Mouse (Mus musculus) CH12.LX (cell line): ENCODE results near the gene Il1rap. TPM values are rescaled to one million over a fixed set of nuclear protein-coding genes. Genes with fewer than 3 reads are reported as not detected.

Source experiments
- DNase-seq: peaks from one replicate; pipeline ENCODE4 v3.0.0-alpha.2; 2013; ENCODE audit errors: extremely low read depth
- H3K27ac ChIP-seq: 2 replicates; pipeline ENCODE4 v1.5.1; 2012; ENCODE audit warnings: low read depth, mild to moderate bottlenecking, control low read depth, moderate library complexity; ENCODE audit not compliant: insufficient read depth
- H3K27me3 ChIP-seq: replicated peaks from 2 replicates; pipeline ENCODE3; 2012; ENCODE audit warnings: inconsistent platforms
- H3K36me3 ChIP-seq, 2 experiments: replicated peaks in 1 of 2; 2 replicates each; pipeline versions ENCODE3 to v1.6.1; 2012; ENCODE audit warnings: inconsistent platforms in 1 of 2, low read length in 1 of 2, mild to moderate bottlenecking in 1 of 2, mixed read lengths in 1 of 2, moderate library complexity in 1 of 2; ENCODE audit not compliant: control insufficient read depth in 1 of 2, insufficient read depth in 1 of 2
- H3K4me1 ChIP-seq, 2 experiments: 2 replicates each; pipeline ENCODE4 v1.6.1; 2012; ENCODE audit warnings: inconsistent platforms in 1 of 2, moderate library complexity in 1 of 2; ENCODE audit not compliant: insufficient read depth in 2 of 2, control insufficient read depth in 1 of 2
- H3K4me2 ChIP-seq: 2 replicates; pipeline ENCODE4 v1.6.1; 2012; ENCODE audit warnings: low read depth, mild to moderate bottlenecking, control low read depth; ENCODE audit not compliant: poor library complexity, insufficient read depth, severe bottlenecking
- H3K4me3 ChIP-seq, 3 experiments: fragments of 150-350 bp in 1 of 3; sonication (generic) in 1 of 3; replicated peaks in 1 of 3; 2 replicates each; pipeline versions ENCODE3 to v1.5.1; 2011 to 2012; ENCODE audit warnings: low read depth in 2 of 3, low read length in 2 of 3, mild to moderate bottlenecking in 2 of 3, moderate library complexity in 2 of 3, control low read depth in 1 of 3, improper control_type of control experiment in 1 of 3, inconsistent platforms in 1 of 3, mixed read lengths in 1 of 3; ENCODE audit not compliant: poor library complexity in 1 of 3
- H3K79me2 ChIP-seq: replicated peaks from 2 replicates; pipeline ENCODE4 v1.6.1; 2012; ENCODE audit warnings: mild to moderate bottlenecking, moderate library complexity; ENCODE audit not compliant: control insufficient read depth, poor library complexity, insufficient read depth, severe bottlenecking; ENCODE audit errors: extremely low read depth
- H3K9ac ChIP-seq: 2 replicates; pipeline ENCODE4 v1.6.1; 2012; ENCODE audit warnings: low read depth, mild to moderate bottlenecking, control low read depth, moderate library complexity; ENCODE audit not compliant: insufficient read depth
- H3K9me3 ChIP-seq: replicated peaks from 2 replicates; pipeline ENCODE3; 2012; ENCODE audit warnings: low read length, inconsistent platforms, mixed read lengths
- CHD2 ChIP-seq: IDR thresholded peaks from 2 replicates; pipeline ENCODE4 v1.6.1; 2011; ENCODE audit warnings: low read length, improper control_type of control experiment
- GABPA ChIP-seq: IDR thresholded peaks from 2 replicates; pipeline ENCODE4 v1.6.1; 2012; ENCODE audit warnings: low read depth, low read length, improper control_type of control experiment, inconsistent platforms; ENCODE audit not compliant: insufficient replicate concordance
- JUND ChIP-seq: conservative IDR thresholded peaks from 2 replicates; pipeline ENCODE4 v1.6.1; 2011; ENCODE audit warnings: low read depth, low read length, improper control_type of control experiment
- KAT2A ChIP-seq: IDR thresholded peaks from 2 replicates; pipeline ENCODE4 v1.6.1; 2012; ENCODE audit warnings: low read length, improper control_type of control experiment, inconsistent platforms; ENCODE audit not compliant: insufficient replicate concordance
- MAFK ChIP-seq: IDR thresholded peaks from 2 replicates; pipeline ENCODE4 v1.6.1; 2011; ENCODE audit warnings: low read length, improper control_type of control experiment; ENCODE audit not compliant: insufficient replicate concordance
- MEF2A ChIP-seq: IDR thresholded peaks from 2 replicates; pipeline ENCODE4 v1.6.1; 2014; ENCODE audit warnings: low read depth, mild to moderate bottlenecking, inconsistent platforms, low read length, improper control_type of control experiment, borderline replicate concordance
- NELFE ChIP-seq: IDR thresholded peaks from 2 replicates; pipeline ENCODE4 v1.6.1; 2011; ENCODE audit warnings: low read depth, low read length, improper control_type of control experiment
- NRF1 ChIP-seq: IDR thresholded peaks from 2 replicates; pipeline ENCODE4 v1.6.1; 2014; ENCODE audit warnings: low read depth, mild to moderate bottlenecking, inconsistent platforms, low read length, improper control_type of control experiment, moderate library complexity
- PAX5 ChIP-seq: IDR thresholded peaks from 2 replicates; pipeline ENCODE4 v1.6.1; 2012; ENCODE audit warnings: low read length, inconsistent platforms, mixed read lengths
- RAD21 ChIP-seq: IDR thresholded peaks from 2 replicates; pipeline ENCODE4 v1.6.1; 2011; ENCODE audit warnings: low read depth, mild to moderate bottlenecking, low read length, improper control_type of control experiment, moderate library complexity
- SIN3A ChIP-seq: IDR thresholded peaks from 2 replicates; pipeline ENCODE4 v1.6.1; 2012; ENCODE audit warnings: low read length, improper control_type of control experiment, inconsistent platforms
- TCF12 ChIP-seq: IDR thresholded peaks from 2 replicates; pipeline ENCODE4 v1.6.1; 2014; ENCODE audit warnings: low read depth, mild to moderate bottlenecking, inconsistent platforms, low read length, improper control_type of control experiment
- USF1 ChIP-seq: IDR thresholded peaks from 2 replicates; pipeline ENCODE4 v1.6.1; 2014; ENCODE audit warnings: low read depth, mild to moderate bottlenecking, inconsistent platforms, low read length, improper control_type of control experiment
- ZC3H11A ChIP-seq: IDR thresholded peaks from 2 replicates; pipeline ENCODE4 v1.6.1; 2012; ENCODE audit warnings: low read depth, mild to moderate bottlenecking, inconsistent platforms, low read length, improper control_type of control experiment
- ZMIZ1 ChIP-seq: IDR thresholded peaks from 2 replicates; pipeline ENCODE4 v1.6.1; 2012; ENCODE audit warnings: low read depth, mild to moderate bottlenecking, inconsistent platforms, low read length, improper control_type of control experiment
- ZNF384 ChIP-seq: IDR thresholded peaks from 2 replicates; pipeline ENCODE4 v1.6.1; 2012; ENCODE audit warnings: low read depth, low read length, improper control_type of control experiment, inconsistent platforms
- dilution Hi-C: fragments of 300-500 bp; cut with MboI; formaldehyde crosslinking; loops from 2 replicates; pipeline ENCODE4 v1.14.3; 2020; ENCODE audit warnings: low sequenced_read_pairs; ENCODE audit not compliant: extremely low pct_unique_long_range_greater_than_20kb, extremely low pct_ligation_motif_present
- in situ Hi-C: fragments of 300-500 bp; cut with MboI; formaldehyde crosslinking; loops from 3 replicates; pipeline ENCODE4 v1.14.3; 2019; ENCODE audit warnings: low sequenced_read_pairs, low pct_ligation_motif_present, low pct_unique_long_range_greater_than_20kb, mixed read lengths
- polyA plus RNA-seq: library from polyadenylated mRNA; unstranded; fragments of >175 nt; gene quantifications from 2 replicates; pipeline ENCODE4 v1.2.1, GENCODE M21; 2012; ENCODE audit warnings: low read depth; ENCODE audit not compliant: insufficient read length
- total RNA-seq, 2 experiments: library from RNA; depleted of rRNA; stranded (reverse); fragments of 300-350 nt in 1 of 2; fragments of >200 nt in 1 of 2; gene quantifications; 2 replicates each; pipeline ENCODE4 v1.2.3; 2012 to 2014

Gene Il1rap
- total and polyA plus RNA-seq, 3 experiments: 4.1 to 15.0 (median 9.4) TPM

DNA sequence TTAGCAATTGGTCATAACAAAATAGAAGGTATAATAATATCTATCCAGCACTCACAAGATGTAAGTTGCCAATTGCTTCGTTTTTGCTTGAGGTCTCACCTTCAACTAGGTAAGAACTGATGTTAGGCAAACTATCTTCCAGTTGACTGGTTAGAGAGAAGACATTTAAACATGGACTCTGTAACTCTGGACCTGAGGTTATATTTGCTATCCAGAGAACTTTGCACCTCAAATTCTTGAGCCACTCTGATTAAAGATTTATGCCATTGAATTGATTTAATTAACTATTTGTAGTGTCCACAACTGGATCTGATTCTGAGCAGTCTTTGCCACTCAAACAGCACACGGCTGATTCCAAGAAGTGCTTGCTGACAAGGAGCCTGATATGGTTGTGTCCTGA is 18.7 kb upstream of the Il1rap start:
- no peak overlapping the region for H3K27ac ChIP-seq
- H3K9me3 ChIP-seq: no peaks in the 10 kb centered on the region
- TF ChIP-seq SIN3A (no peak), CHD2 (no peak), USF1 (no peak), JUND (no peak), MAFK (no peak), PAX5 (no peak), KAT2A (no peak), RAD21 (no peak), NELFE (no peak), MEF2A (no peak), ZC3H11A (no peak), ZMIZ1 (no peak), TCF12 (no peak), GABPA (no peak), NRF1 (no peak)
- dilution Hi-C loops: no loop called here
- H3K36me3 ChIP-seq: no peaks in the 10 kb centered on the region
- H3K4me1 ChIP-seq: peaks cover 0 to 2% of the 10 kb centered on the region in 2 experiments; a peak in 1 of 4 replicates
- H3K79me2 ChIP-seq: no peaks in the 10 kb centered on the region
- in situ Hi-C loops: no loop called here
- H3K27me3 ChIP-seq: no peaks in the 10 kb centered on the region
- DNase-seq: no peak
- H3K4me3 ChIP-seq: no peak overlapping the region
- no peak overlapping the region for H3K9ac ChIP-seq
- no peak overlapping the region for H3K4me2 ChIP-seq

- Histone ChIP-seq H3K27me3 (no peaks in the 10 kb centered on the region), H3K4me2 (no peak overlapping the region), H3K79me2 (no peaks in the 10 kb centered on the region), H3K27ac (no peak overlapping the region), H3K9me3 (no peaks in the 10 kb centered on the region), H3K4me3 (no peak overlapping the region), H3K36me3 (no peaks in the 10 kb centered on the region), H3K9ac (no peak overlapping the region), H3K4me1 (no peaks in the 10 kb centered on the region)
- TF ChIP-seq ZMIZ1 (no peak), ZNF384 (no peak), PAX5 (no peak)
- in situ Hi-C loops (no loop called here), dilution Hi-C loops (no loop called here)
- no peak for DNase-seq
Measured at GRCm38 (mm10) chr16:26569387-26569978, 12.0 kb upstream of the Il1rap start.
